Mouse (Mus musculus): ENCODE data around the gene Fam69b. TPM values are rescaled to one million over a fixed set of nuclear protein-coding genes. Genes with fewer than 3 reads are reported as not detected.

The Fam69b gene
- polyA plus RNA-seq, 1 experiment, result 8.2 TPM

DNA sequence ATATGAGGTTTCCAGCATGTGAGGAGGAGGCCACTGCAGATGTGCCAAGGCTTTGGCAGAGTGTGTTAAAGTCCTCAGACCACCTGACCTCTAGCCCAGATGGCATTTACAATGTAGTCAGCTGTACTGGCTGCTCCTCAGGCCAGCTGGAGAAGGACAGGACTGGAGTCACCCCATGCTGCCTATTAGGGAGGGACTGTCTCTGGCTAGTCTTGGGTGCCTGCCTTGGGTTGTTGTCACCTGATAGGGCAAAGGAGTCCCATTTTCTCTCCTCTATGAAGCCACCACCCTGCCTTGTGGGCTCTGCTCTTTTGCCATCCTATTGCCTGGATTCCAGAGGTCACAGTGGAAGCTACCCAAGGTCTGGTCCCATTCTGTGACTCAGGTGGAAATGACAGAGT, 19.0 kb upstream of the Fam69b start:
- H3K27me3 ChIP-seq (ENCODE audit: control insufficient read depth, insufficient read depth, insufficient read length), result no peaks in the 10 kb centered on the region
- no peak overlapping the region for H3K4me3 ChIP-seq (ENCODE audit: insufficient read depth, poor library complexity, severe bottlenecking)
- no peaks in the 10 kb centered on the region for H3K79me2 ChIP-seq (ENCODE audit: control insufficient read depth, insufficient read depth)
- TF ChIP-seq MAX (IDR thresholded peaks at IDR 0.05) (no peak), USF1 (IDR thresholded peaks at IDR 0.05; ENCODE audit: low read depth) (no peak), MYOG (IDR thresholded peaks at IDR 0.05; ENCODE audit: control insufficient read depth, extremely low read depth, insufficient read length) (no peak), CTCF (IDR thresholded peaks at IDR 0.05; ENCODE audit: control insufficient read depth, insufficient read depth, insufficient read length) (no peak), FOSL1 (IDR thresholded peaks at IDR 0.05; ENCODE audit: insufficient read depth, low read length, poor library complexity, severe bottlenecking) (no peak), MYOD1 (IDR thresholded peaks at IDR 0.05; ENCODE audit: control insufficient read depth, insufficient read length, low read depth) (no peak)
- no peak overlapping the region for H3ac ChIP-seq (ENCODE audit: control insufficient read depth, insufficient read length, low read depth)
- no peaks in the 10 kb centered on the region for H3K36me3 ChIP-seq (ENCODE audit: control insufficient read depth, insufficient read depth)
- H3K79me3 ChIP-seq (ENCODE audit: low read depth), result no peaks in the 10 kb centered on the region

DNA sequence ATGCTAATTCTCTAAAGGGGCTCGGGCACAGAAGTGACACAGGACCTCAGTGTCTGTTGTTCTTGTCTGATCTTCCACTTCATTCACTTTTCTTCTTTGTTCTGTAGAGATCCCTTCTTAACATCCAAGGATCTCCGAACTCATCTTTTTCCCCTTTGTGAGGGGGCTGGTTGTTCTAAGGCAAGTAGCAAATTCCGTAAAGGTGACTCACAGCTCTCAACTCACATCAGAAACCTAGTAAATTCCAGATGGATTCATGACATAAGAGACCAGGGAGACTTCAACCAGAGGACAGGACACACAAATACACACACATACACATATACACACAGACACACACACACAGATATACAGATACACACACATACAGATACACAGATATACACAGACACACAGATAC, 17.7 kb upstream of the Fam69b start:
- Histone ChIP-seq H3K27me3 (ENCODE audit: control insufficient read depth, insufficient read depth, insufficient read length) (peaks cover 8% of the 10 kb centered on the region), H3K36me3 (ENCODE audit: control insufficient read depth, insufficient read depth) (no peaks in the 10 kb centered on the region), H3K4me3 (ENCODE audit: insufficient read depth, poor library complexity, severe bottlenecking) (no peak overlapping the region), H3ac (ENCODE audit: control insufficient read depth, insufficient read length, low read depth) (no peak overlapping the region), H3K79me3 (ENCODE audit: low read depth) (no peaks in the 10 kb centered on the region), H3K79me2 (ENCODE audit: control insufficient read depth, insufficient read depth) (no peaks in the 10 kb centered on the region)
- TF ChIP-seq USF1 (IDR thresholded peaks at IDR 0.05; ENCODE audit: low read depth) (no peak), CEBPB (IDR thresholded peaks at IDR 0.05; ENCODE audit: low read depth) (no peak), MAX (IDR thresholded peaks at IDR 0.05) (no peak), CTCF (IDR thresholded peaks at IDR 0.05; ENCODE audit: control insufficient read depth, insufficient read depth, insufficient read length) (no peak), FOSL1 (IDR thresholded peaks at IDR 0.05; ENCODE audit: insufficient read depth, low read length, poor library complexity, severe bottlenecking) (no peak), MYOG (IDR thresholded peaks at IDR 0.05; ENCODE audit: control insufficient read depth, extremely low read depth, insufficient read length) (no peak), MYOD1 (IDR thresholded peaks at IDR 0.05; ENCODE audit: control insufficient read depth, insufficient read length, low read depth) (no peak)

DNA sequence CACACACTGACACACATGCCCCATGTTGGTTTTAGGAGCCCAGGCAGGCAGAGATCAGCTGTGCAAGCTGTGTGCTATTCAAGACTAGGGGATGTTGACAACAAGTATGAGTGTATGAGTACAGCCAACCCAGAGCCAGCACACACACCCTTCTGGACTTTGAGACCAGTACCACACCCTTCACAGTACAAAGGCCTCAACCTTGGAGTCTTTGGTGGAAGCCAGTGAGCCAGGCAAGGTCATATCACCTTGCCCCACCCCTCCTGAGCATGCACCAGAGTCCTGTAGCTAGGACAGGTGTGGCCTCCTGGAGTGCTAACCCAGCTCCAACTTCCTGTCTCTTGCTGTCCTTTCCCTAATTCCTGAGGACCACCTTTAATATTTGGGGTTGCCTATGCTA, 17.2 kb upstream of the Fam69b start:
- H3ac ChIP-seq (ENCODE audit: control insufficient read depth, insufficient read length, low read depth), result no peak overlapping the region
- no peak overlapping the region for H3K4me3 ChIP-seq (ENCODE audit: insufficient read depth, poor library complexity, severe bottlenecking)
- no peaks in the 10 kb centered on the region for H3K36me3 ChIP-seq (ENCODE audit: control insufficient read depth, insufficient read depth)
- H3K27me3 ChIP-seq (ENCODE audit: control insufficient read depth, insufficient read depth, insufficient read length), result peaks cover 9% of the 10 kb centered on the region
- no peaks in the 10 kb centered on the region for H3K79me2 ChIP-seq (ENCODE audit: control insufficient read depth, insufficient read depth)
- H3K79me3 ChIP-seq (ENCODE audit: low read depth), result no peaks in the 10 kb centered on the region
- TF ChIP-seq USF1 (IDR thresholded peaks at IDR 0.05; ENCODE audit: low read depth) (no peak), MYOG (IDR thresholded peaks at IDR 0.05; ENCODE audit: control insufficient read depth, extremely low read depth, insufficient read length) (no peak), FOSL1 (IDR thresholded peaks at IDR 0.05; ENCODE audit: insufficient read depth, low read length, poor library complexity, severe bottlenecking) (no peak), MAX (IDR thresholded peaks at IDR 0.05) (no peak), MYOD1 (IDR thresholded peaks at IDR 0.05; ENCODE audit: control insufficient read depth, insufficient read length, low read depth) (no peak), CEBPB (IDR thresholded peaks at IDR 0.05; ENCODE audit: low read depth) (no peak), CTCF (IDR thresholded peaks at IDR 0.05; ENCODE audit: control insufficient read depth, insufficient read depth, insufficient read length) (no peak)

DNA sequence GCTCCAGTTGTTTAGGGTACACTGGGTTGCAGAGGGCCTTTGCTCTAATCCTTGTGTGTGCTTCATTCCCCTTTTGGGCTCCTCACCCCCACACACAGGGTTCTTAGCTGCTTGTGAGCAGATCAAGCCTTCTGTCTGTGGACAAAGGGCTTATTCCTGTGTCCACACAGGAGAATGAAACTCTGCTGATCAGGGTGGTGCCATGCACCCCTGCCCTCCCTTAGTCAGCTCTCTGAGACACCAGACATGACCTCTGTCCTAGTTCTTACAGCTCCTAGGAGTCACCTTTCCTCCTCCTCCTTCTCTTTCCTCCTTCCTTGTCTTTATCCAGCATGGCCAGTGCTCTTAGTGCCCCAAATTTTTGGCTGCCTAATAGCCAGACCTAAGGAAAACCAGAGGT, 16.4 kb upstream of the Fam69b start:
- no peak for TF ChIP-seq CEBPB (IDR thresholded peaks at IDR 0.05; ENCODE audit: low read depth)
- no peak for TF ChIP-seq USF1 (IDR thresholded peaks at IDR 0.05; ENCODE audit: low read depth)
- no peak for TF ChIP-seq FOSL1 (IDR thresholded peaks at IDR 0.05; ENCODE audit: insufficient read depth, low read length, poor library complexity, severe bottlenecking)
- no peak for TF ChIP-seq CTCF (IDR thresholded peaks at IDR 0.05; ENCODE audit: control insufficient read depth, insufficient read depth, insufficient read length)
- no peak for TF ChIP-seq MAX (IDR thresholded peaks at IDR 0.05)
- no peak for TF ChIP-seq MYOD1 (IDR thresholded peaks at IDR 0.05; ENCODE audit: control insufficient read depth, insufficient read length, low read depth)
- TF ChIP-seq MYOG (IDR thresholded peaks at IDR 0.05; ENCODE audit: control insufficient read depth, extremely low read depth, insufficient read length), result no peak
- Histone ChIP-seq H3K79me3 (ENCODE audit: low read depth) (no peaks in the 10 kb centered on the region), H3K27me3 (ENCODE audit: control insufficient read depth, insufficient read depth, insufficient read length) (peaks cover 9% of the 10 kb centered on the region), H3K79me2 (ENCODE audit: control insufficient read depth, insufficient read depth) (no peaks in the 10 kb centered on the region), H3ac (ENCODE audit: control insufficient read depth, insufficient read length, low read depth) (no peak overlapping the region), H3K36me3 (ENCODE audit: control insufficient read depth, insufficient read depth) (no peaks in the 10 kb centered on the region), H3K4me3 (ENCODE audit: insufficient read depth, poor library complexity, severe bottlenecking) (no peak overlapping the region)

DNA sequence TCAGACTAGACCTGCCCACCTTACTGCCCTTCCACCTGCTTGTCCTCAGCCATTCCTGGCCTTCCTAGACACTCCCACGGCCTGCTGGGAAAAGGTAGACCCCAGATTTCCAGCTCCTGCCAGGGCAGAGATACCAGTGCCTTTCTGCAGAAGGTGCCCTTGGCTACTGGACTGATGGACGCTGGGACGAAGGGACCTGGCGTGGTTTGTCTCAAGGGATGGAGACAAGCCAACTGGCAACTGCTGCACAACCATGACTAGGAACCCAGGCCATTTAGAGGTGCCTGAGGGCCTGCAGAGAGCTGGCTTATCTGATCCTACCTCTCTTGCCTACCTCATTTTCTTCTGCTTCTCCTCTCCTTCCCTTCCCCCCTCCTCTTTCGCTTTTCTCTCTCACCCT, 13.4 kb upstream of the Fam69b start:
- no peaks in the 10 kb centered on the region for H3K36me3 ChIP-seq (ENCODE audit: control insufficient read depth, insufficient read depth)
- no peaks in the 10 kb centered on the region for H3K79me3 ChIP-seq (ENCODE audit: low read depth)
- TF ChIP-seq CTCF (IDR thresholded peaks at IDR 0.05; ENCODE audit: control insufficient read depth, insufficient read depth, insufficient read length), result no peak
- no peak for TF ChIP-seq CEBPB (IDR thresholded peaks at IDR 0.05; ENCODE audit: low read depth)
- no peak for TF ChIP-seq FOSL1 (IDR thresholded peaks at IDR 0.05; ENCODE audit: insufficient read depth, low read length, poor library complexity, severe bottlenecking)
- no peak for TF ChIP-seq USF1 (IDR thresholded peaks at IDR 0.05; ENCODE audit: low read depth)
- H3K79me2 ChIP-seq (ENCODE audit: control insufficient read depth, insufficient read depth), result no peaks in the 10 kb centered on the region
- peaks cover 21% of the 10 kb centered on the region for H3K27me3 ChIP-seq (ENCODE audit: control insufficient read depth, insufficient read depth, insufficient read length)
- no peak overlapping the region for H3K4me3 ChIP-seq (ENCODE audit: insufficient read depth, poor library complexity, severe bottlenecking)
- no peak overlapping the region for H3ac ChIP-seq (ENCODE audit: control insufficient read depth, insufficient read length, low read depth)

DNA sequence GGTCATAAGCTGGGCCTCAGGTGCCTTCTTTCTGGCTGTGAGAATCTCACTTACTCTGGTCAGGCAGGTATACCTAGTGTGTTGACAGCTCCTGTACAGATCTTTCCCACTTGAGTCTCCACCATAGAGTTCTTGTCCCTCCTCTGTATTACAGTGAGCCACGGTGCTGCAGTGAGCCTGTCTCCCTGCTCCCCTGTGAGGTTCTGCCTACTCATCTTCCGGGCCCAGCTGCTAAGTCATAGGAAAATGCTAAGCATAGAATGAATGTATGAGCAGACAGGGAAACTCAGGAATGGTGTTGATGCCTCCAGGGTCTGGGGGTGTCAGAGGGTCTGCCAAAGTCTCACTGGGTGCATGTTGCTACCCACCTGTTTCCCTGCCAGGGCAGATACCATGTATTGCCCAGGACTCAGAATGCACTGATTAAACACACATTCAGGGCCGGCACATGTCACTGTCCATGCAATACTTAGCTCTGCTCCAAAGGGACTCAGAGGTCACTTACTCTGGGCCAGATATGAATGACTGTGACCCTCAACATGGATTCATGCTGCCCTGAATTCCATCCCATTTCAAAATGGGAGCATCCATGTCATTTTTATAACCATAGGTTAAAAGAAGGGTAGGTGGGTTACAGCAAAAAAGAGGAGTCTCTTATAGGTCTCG, 12.7 kb upstream of the Fam69b start:
- Histone ChIP-seq H3K4me3 (ENCODE audit: insufficient read depth, poor library complexity, severe bottlenecking) (no peak overlapping the region), H3K79me2 (ENCODE audit: control insufficient read depth, insufficient read depth) (no peaks in the 10 kb centered on the region), H3K79me3 (ENCODE audit: low read depth) (no peaks in the 10 kb centered on the region), H3ac (ENCODE audit: control insufficient read depth, insufficient read length, low read depth) (no peak overlapping the region), H3K27me3 (ENCODE audit: control insufficient read depth, insufficient read depth, insufficient read length) (peaks cover 21% of the 10 kb centered on the region), H3K36me3 (ENCODE audit: control insufficient read depth, insufficient read depth) (no peaks in the 10 kb centered on the region)
- TF ChIP-seq MAX (IDR thresholded peaks at IDR 0.05) (no peak), MYOD1 (IDR thresholded peaks at IDR 0.05; ENCODE audit: control insufficient read depth, insufficient read length, low read depth) (no peak), USF1 (IDR thresholded peaks at IDR 0.05; ENCODE audit: low read depth) (no peak), CTCF (IDR thresholded peaks at IDR 0.05; ENCODE audit: control insufficient read depth, insufficient read depth, insufficient read length) (no peak)

Measured in C2C12 (cell line).